Mouse (Mus musculus) lung, postnatal 36 days (tissue): ENCODE measurements at regions not wholly inside any gene's neighbourhood (a gene's known extent, or its start where the extent isn't known, plus 50 kb on each side); places are given as distances from the start of the nearest gene placed in this dataset.

Experiments
- DNase-seq: peaks from one replicate; pipeline ENCODE4 v3.0.0; 2022; ENCODE audit warnings: mixed read lengths

GRCm38 (mm10) chr19:14776791-14777190, 178.9 kb upstream of the Tle4 start:
- no peak for DNase-seq

DNA sequence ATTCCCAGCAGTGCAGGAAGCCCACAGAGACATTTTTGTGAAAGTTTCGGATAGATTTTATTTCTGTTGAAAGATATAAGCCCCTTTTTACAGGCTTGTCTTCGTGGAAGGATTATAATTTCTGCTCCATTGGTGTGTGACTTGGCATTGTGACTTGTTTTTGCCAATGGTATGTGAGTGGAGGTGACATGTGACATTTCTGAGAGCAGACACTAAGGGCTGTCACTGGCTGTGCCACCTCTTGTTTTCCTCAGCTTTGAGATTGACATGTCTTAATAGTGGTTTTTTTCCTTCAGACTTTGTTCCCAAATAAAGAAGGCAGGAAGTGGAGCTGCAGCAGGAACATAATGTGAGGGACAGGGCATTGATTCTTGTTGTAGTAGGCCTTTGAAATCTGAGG, 174.9 kb upstream of the Tle4 start:
- DNase-seq, result no peak

DNA sequence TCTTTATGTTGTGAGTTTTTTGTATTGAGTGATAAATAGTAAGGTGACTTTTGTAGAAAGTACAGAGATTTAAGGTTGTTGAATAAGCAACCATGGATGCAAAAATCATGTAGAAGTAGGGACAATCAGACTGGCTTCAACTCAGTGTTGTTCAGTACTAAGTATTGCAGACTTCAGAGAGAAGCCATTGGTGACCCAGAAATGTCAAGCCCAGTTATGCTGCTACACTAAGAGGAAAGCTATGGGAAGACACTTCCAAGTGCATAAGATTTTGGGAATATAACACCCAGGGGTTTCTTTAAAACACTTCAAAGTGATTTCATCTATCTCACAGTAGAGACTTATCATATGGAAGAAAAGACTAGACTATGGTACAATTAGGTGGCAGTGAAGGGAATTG, 154.8 kb upstream of the Tle4 start:
- DNase-seq, result no peak

GRCm38 (mm10) chr19:14742361-14742760, 144.5 kb upstream of the Tle4 start:
- DNase-seq, result no peak

- DNase-seq, result no peak
Observed at GRCm38 (mm10) chr19:14740936-14741335, 143.1 kb upstream of the Tle4 start.

- peak; percentile 81 for DNase-seq
Observed at GRCm38 (mm10) chr19:14740139-14740538, 142.3 kb upstream of the Tle4 start.

DNA sequence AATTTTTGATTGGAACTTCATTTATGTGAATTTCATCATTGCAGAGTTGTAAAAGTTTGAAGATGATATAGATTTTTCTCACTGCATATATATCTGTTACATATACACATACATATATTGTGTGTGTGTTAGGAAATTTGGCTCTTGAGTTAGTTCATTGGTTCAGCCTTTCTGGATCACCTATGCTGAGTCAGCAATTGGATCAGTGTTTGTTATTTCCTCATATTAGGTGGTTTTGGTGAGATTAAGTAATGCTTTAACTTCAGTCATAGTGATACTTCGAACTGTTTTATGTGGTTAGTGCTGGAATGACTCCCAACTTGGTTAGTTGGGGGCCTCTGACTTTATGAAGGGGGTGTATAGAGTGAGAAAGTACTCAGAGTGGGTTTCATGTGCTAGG, 138.7 kb upstream of the Tle4 start:
- DNase-seq, result no peak

- no peak for DNase-seq
Observed at GRCm38 (mm10) chr19:14725329-14725728, 127.5 kb upstream of the Tle4 start.

- no peak for DNase-seq
Observed at GRCm38 (mm10) chr19:14724637-14725036, 126.8 kb upstream of the Tle4 start.

- DNase-seq, result no peak
Observed at GRCm38 (mm10) chr19:14705791-14706190, 107.9 kb upstream of the Tle4 start.

- no peak for DNase-seq
Observed at GRCm38 (mm10) chr19:14701116-14701515, 103.3 kb upstream of the Tle4 start.

DNA sequence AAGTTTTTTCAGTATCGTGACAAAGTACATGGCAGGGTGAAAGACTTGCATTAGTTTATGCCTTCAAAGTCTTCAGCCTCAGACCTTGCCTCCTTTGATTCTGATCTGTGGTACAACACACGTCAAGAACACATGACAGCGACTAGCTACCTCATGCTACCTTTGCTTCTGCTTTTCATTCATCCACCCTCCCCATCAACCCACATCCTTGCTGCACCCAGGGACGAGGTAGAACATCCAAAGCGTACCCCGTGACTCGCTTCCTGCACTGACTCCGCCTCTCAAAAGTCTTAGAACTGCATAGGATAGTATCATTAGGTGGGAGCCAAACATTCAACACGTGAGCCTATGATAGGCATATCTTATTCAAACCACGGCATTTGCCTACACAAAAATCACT, 97.5 kb upstream of the Tle4 start:
- no peak for DNase-seq

- peak; percentile 84 for DNase-seq
Observed at GRCm38 (mm10) chr19:14692183-14692582, 94.3 kb upstream of the Tle4 start.

GRCm38 (mm10) chr19:14685628-14686027, 87.8 kb upstream of the Tle4 start:
- no peak for DNase-seq

- DNase-seq, result no peak
Observed at GRCm38 (mm10) chr19:14684669-14685068, 86.8 kb upstream of the Tle4 start.

GRCm38 (mm10) chr19:14681306-14681705, 83.5 kb upstream of the Tle4 start:
- no peak for DNase-seq

DNA sequence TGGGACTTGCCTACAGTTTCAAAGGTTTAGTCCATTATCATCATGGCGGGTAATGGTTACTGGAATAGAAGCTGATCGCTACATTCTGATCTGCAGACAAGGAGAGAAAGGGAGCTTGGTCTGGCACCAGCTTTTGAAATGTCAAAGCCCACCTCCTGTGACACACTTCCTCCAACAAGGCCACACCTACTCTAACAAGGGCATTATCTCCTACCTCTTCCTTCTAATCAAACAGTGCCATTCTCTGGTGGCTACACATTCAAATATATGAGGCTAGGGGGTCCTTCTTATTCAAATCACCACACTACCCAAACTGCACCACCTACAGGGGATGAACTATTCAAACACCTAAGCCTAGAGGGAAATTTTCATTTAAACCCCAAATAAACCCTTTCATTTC, 81.9 kb upstream of the Tle4 start:
- no peak for DNase-seq

GRCm38 (mm10) chr19:14678584-14678983, 80.7 kb upstream of the Tle4 start:
- no peak for DNase-seq

DNA sequence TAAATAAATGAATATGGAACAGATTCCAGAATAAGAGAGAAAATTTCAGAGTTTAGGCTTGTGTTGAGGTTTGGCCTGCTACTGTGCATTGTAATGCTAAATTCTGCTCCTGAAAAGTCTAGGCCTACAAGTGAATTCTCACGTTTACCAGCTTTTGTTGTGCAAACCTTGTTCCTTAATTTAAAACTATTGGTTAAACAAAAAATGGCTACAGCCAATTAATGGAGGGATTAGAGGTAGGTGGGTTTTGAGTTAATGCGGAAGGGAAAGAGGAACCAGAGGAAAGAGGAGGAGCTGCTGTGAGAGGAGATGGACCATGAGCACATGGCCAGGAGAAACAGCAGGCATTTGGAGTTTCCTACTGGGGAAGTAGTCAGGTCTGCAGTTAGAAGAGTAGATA, 79.1 kb upstream of the Tle4 start:
- no peak for DNase-seq

DNA sequence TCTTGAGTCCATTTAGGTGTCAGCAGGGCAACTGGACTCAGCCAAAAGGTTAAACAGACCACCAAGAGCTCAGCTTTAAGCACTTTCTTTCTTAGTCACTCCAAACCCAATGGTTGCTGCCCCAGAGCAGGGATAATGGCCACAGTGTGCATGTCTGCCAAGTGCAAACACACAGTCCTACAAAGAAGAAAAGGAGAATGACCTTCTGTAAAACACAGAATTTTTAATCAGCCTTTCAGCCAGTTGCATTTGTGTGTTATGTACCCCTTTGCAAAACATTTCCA, 72.9 kb upstream of the Tle4 start:
- DNase-seq, result no peak

GRCm38 (mm10) chr19:14670078-14670820, 72.4 kb upstream of the Tle4 start:
- DNase-seq, result peak; percentile 16

- no peak for DNase-seq
Observed at GRCm38 (mm10) chr19:14668512-14669181, 70.8 kb upstream of the Tle4 start.

GRCm38 (mm10) chr19:14664682-14665417, 67.0 kb upstream of the Tle4 start:
- DNase-seq, result no peak

DNA sequence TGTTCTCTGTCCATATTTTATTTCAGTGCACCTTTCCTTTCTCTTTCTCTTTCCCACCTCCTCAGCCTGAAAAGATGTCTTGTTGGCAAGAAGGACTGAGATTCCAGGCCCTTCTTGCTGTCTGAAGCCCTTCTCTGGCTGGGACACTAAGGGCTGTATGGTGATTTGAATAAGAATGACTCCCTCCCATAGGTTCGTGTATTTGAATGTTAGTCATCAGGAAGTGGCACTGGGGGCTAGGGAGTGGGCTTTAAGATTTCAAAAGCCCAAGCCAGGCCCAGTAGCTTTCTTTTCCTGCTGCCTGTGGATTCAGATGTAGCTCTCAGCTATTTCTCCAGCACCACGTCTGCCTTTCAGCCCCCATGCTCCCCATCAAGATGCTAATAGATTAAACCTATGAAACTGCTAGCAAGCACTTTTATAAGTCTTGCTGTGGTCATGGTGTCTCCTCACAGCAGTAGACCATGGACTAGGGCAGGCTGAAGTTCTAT, 66.3 kb upstream of the Tle4 start:
- DNase-seq, result no peak
